Mouse (Mus musculus) left cerebral cortex, postnatal 36 days (tissue): ENCODE results near the gene Nup210l. TPM values are rescaled to one million over a fixed set of nuclear protein-coding genes. Genes with fewer than 3 reads are reported as not detected.
"Not testable (repeated sequence)": the region's sequence is repeated elsewhere in the genome, so short reads cannot be mapped to it uniquely, and the experiment has no call there.

ENCODE experiments used
- DNase-seq, 2 experiments: peaks; one replicate each; pipeline ENCODE4 v3.0.0; 2021 to 2022; ENCODE audit warnings: low spot score in 2 of 2, mixed read lengths in 1 of 2
- intact Hi-C: fragments of 180-260 bp; cut with DNase I; formaldehyde crosslinking; loops from one replicate; pipeline ENCODE4 v1.15.1; 2025
- total RNA-seq, 2 experiments: library from RNA; stranded (reverse); gene quantifications; 2 replicates each; pipeline ENCODE4 v1.2.3; 2021

Gene Nup210l
- total RNA-seq, 2 experiments from 2014 or later: 0.32 to 0.43 TPM

- intact Hi-C loops: no loop called here
- DNase-seq: no peak
Measured at GRCm38 (mm10) chr3:90088617-90089016, 15.3 kb upstream of the Nup210l start.

DNA sequence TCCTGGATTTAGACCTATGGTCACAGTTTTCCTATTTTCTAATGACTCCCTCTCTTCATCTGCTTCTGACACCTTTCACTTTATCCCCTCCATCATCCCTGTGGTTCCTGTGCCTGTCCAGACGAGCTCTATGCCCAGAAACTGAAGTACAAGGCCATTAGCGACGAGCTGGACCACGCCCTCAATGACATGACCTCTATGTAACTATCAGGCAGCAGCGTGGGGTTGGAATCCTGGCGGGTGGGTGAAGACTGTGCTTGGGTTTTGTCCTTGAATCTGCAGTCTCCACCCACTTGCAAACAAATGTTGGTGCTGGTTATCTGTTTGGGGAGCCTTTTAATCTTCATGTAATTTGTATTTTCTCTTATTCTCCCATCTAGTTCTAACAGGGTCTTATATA, 13.0 kb upstream of the Nup210l start:
- intact Hi-C loops: no loop called here

GRCm38 (mm10) chr3:90094453-90094852, 9.5 kb upstream of the Nup210l start:
- no peak for DNase-seq
- intact Hi-C loops: no loop called here

More for the DNA sequence above, 13.0 kb upstream of the Nup210l start:
- no peak for DNase-seq

- intact Hi-C loops: no loop called here
- peak; percentile 30 to 42 for DNase-seq
Measured at GRCm38 (mm10) chr3:90097928-90098327, 6.0 kb upstream of the Nup210l start.

DNA sequence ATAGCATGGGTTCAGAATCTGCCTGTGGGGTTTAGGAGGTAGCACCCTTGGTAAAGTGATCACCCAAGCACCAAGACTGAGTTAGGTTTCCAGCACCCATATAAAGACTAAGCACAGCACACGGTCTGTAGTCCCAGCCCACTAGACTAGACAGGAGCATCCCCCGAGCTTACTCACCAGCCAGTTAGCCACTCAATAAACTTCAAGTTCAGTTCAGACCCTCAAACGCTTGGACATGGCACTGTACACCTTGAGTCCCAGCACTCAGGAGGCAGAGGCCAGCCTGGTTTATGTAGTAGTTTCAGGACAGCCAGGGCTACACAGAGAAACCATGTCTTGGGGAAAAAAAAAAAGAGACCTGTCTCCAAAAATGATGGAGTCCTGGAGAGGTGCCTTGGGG, 2.9 kb upstream of the Nup210l start:
- intact Hi-C loops: no loop called here
- no peak for DNase-seq

- no peak for DNase-seq
- intact Hi-C loops: no loop called here
Measured at GRCm38 (mm10) chr3:90101673-90102072, 2.3 kb upstream of the Nup210l start.

GRCm38 (mm10) chr3:90102239-90102638, 1.7 kb upstream of the Nup210l start:
- intact Hi-C loops: no loop called here
- DNase-seq: no peak

DNA sequence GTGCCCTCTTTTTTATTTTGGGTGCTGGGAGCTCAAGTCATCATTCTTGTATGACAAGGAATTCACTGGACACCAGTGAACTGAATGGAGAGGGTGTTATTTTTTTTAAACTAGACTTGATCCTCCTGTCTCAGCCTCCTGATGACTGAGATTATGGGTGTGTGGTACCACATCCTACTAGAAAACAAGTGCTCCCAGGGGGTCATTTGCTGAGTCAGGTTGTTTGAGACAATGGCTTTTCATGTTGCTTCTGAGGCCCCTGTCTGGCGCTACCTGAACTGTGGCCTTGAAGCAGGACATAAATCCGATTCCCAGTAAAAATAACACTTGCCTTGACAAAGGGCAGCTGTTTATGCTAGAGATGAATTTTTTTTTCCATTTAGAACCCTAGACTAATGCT, 756 bp upstream of the Nup210l start:
- intact Hi-C loops: no loop called here
- no peak for DNase-seq

- intact Hi-C loops: no loop called here
- DNase-seq: no peak
Measured at GRCm38 (mm10) chr3:90111706-90112105, 7.8 kb downstream of the Nup210l start.

- DNase-seq: no peak
- intact Hi-C loops: no loop called here
Measured at GRCm38 (mm10) chr3:90114342-90114741, 10.4 kb downstream of the Nup210l start.

DNA sequence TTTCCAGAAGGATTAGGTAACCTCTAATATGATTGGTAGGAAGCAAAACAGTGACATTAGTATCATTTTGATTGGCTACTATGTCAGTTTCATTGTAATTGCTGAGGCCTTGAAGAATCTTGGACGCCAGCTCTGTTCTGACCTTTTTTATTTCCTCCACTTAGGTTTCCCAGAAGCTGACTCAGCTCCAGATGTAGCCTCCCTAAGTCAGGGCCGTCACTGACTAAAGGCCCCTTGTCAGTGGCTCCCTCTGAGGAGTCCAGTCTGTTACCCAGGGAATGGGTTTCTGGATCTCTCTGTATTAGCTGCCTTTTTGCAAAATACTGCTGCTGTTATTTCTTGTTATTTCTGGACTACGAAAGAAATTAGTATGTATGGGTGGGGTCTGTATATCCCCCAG, 11.6 kb downstream of the Nup210l start:
- DNase-seq: no peak
- intact Hi-C loops: no loop called here

DNA sequence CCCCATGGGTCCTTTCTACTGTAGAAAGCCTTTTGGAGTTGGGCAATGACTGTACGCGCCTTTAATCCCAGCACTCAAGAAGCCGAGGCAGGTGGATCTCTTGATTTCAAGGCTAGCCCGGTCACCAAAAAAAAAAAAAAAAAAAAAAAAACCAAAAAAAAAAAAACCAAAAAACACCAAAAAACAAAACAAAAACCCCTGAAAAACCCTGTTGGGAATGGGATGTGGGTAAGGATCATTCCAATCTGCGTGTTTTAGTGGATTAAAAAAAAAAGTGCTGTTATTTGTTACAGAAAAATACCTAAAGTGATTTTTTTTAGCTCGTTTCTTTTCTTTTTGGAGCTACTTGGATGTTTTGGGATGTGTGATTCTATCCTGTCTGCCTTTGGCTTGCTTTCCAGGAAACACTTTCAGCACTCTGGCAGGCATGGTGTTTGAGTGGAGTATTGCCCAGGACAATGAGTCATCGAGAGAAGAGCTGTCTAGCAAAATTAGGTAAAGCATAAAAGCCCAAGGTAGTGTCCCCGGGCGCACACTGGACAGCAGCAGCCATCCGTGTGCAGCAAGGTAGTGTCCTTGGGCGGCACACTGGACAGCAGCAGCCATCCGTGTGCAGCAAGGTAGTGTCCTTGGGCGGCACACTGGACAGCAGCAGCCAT, 14.3 kb downstream of the Nup210l start:
- peak; percentile 72 to 79 for DNase-seq
- intact Hi-C loops: no loop called here

DNA sequence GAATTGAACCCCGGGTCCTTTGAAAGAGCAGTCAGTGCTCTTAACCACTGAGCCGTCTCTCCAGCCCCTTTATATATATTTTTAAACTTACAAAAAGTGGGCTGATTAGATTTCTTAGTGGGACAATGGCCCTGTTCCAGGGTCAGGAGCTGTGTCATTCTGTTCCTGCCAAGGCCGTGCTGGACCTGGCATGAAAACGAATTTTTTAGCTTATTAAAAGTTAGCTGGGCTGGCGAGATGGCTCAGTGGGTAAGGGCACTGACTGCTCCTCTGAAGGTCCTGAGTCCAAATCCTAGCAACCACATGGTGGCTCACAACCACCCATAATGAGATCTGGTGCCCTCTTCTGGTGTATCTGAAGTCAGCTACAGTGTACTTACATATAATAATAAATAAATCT, 18.1 kb downstream of the Nup210l start:
- intact Hi-C loops, DNase-seq: not testable (repeated sequence)

DNA sequence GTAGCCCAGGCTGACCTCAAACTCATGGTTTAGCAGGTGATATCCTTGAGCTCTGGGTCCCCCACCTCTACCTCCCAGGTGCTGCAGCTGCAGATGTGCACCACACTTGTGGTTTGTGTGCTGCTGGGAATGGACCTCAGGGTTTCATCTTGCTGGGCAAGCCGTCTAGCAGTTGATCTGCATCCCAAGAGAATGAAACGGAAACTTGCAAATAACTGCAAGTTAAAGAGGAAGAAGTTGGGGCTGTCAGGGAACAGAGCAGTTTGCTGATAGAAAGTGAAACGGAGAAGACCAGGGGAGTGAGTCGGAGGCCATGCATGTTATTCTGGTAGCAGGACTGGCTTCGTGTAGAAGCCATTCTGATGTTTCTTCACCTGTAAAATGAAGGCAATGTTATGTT, 21.8 kb downstream of the Nup210l start:
- DNase-seq: no peak
- intact Hi-C loops: no loop called here

DNA sequence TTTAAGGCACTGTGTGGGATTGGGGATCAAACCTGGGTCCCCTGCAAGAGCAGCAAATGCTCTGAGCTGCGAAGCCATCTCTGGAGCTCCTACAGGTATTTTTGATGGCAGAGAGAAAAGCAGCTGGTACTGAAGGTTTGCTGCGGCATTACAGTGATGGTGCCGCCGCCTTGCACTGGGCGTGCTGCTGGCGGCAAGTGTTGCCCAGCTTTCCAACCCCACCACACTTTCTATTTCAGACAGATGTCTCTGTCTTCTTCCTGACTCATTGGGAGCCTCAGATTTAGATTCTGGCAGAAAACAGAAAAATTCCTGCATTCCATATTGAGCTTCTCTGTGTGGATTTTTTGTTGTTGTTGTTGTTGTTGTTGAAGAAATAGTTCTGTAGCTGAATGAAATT, 23.9 kb downstream of the Nup210l start:
- peak; percentile 19 to 37 for DNase-seq
- intact Hi-C loops: no loop called here

- DNase-seq: no peak
- intact Hi-C loops: no loop called here
Measured at GRCm38 (mm10) chr3:90132745-90133144, 28.8 kb downstream of the Nup210l start.

GRCm38 (mm10) chr3:90133331-90133730, 29.4 kb downstream of the Nup210l start:
- intact Hi-C loops: no loop called here

DNA sequence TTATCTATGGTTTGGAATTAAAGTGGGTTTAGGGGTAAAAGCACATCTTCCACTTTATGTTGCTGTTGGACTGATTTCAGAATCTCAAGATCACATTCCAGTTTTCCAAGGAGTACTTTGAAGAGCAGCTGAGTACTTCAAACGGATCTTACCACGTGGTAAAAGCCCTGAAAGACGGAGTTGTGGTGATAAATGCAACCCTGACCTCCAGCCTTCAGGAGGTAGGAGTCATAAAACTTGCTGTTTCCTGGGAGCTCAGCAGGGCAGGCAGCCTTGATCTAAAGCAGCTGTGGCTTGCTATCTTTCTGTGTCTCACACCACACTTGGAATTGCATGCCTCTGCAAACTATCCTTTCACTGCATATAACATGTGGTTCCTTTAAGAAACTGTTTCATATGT, 30.6 kb downstream of the Nup210l start:
- intact Hi-C loops: no loop called here
- no peak for DNase-seq

More at GRCm38 (mm10) chr3:90133331-90133730, 29.4 kb downstream of the Nup210l start:
- DNase-seq: no peak

DNA sequence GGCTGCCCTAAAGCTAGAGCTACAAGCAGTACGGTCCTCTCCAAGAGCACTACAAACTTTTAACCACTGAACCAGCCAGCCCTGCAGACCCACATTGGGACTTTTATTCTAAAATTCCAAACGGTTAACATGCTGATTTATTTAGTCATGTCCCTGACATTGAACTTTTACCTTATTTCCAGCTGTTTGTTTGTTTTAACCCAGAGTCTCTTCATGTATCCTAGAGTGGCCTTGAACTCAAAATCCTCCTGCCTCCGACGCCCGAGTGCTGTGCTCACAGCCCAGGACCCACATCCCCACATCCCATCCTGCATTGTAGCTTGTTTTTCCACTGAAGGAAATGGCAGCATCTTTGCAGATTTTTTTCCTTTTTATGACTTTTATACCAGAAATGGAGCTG, 31.1 kb downstream of the Nup210l start:
- DNase-seq: no peak
- intact Hi-C loops: no loop called here

DNA sequence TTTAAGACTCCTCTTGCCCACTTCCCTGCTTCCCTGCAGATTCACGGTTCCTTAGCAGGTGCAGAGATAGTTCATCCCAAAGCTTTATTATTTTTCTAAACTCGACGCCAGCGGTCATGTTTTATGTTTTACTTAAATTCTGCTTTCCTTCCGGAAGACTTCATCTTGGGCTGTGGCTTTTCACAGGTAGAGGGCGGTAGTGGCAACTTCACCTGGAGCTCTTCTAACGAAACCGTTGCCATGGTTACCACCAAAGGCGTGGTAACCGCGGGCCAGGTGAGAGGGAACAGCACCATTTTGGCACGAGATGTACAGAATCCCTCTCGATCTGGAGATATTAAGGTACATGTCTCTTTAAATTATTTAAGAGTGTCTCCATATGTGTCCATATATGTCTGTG, 32.7 kb downstream of the Nup210l start:
- intact Hi-C loops: no loop called here
- DNase-seq: no peak

DNA sequence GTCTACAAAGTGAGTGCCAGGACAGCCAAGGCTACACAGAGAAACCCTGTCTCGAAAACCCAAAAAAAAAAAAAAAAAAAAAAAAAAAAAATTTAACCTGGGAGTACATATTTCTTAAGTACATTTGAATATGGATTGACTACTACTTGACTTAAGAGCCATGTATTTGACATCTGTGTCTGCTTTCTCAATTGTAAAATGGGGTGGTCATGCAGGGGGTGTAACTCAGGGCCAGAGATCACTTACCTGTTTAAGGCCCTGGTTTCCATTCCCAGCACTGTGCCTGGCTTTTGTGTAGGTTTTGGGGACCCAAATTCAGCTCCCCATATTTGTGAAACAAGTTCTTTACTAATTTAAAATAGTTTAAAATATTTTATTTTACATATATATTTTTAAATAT, 33.7 kb downstream of the Nup210l start:
- intact Hi-C loops: no loop called here
- DNase-seq: no peak

GRCm38 (mm10) chr3:90139962-90140361, 36.0 kb downstream of the Nup210l start:
- no peak for DNase-seq
- intact Hi-C loops: no loop called here
